Comparison of ENCODE assay signal across 25 mouse cellular contexts in the genomic region with DNA sequence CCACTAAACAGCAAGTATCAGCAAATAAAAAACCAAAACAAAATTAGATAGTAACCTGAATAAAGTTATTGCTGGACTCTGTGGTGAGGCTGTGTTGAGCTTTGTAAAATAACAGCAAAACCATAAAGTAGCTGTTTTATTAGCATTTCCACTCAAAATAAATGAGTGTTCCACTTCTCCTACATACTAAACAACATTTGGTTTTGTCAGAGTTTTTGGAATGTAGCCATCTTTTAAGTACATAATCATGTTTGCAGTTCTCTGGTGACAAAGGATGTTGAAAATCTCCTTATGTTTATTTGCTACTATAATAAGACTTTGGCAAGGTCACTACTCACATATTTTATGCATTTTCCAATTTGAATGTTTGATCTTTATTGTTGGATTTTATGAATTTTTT.
"Had no signal": no experiment of that assay in that cellular context is flagged by ENCODE, and none has a peak within 500 bp of the region (broad histone marks: within the 10 kb centered on the region; RNA-seq: fewer than 3 reads in every experiment).

No protein-coding gene starts in this region.

- H3K9me3 ChIP-seq: heart, embryonic 10.5 days; heart, embryonic 12.5 days; hindbrain, embryonic 10.5 days; hindbrain, embryonic 12.5 days; intestine, embryonic 15.5 days; kidney, embryonic 15.5 days; limb, embryonic 13.5 days; limb, embryonic 15.5 days had no signal

- H3K4me3 ChIP-seq: gastrocnemius, adult 2 months; heart, embryonic 10.5 days; heart, embryonic 12.5 days; hindbrain, embryonic 10.5 days; hindbrain, embryonic 12.5 days; intestine, embryonic 15.5 days; kidney, embryonic 15.5 days; layer of hippocampus, adult 2 months; limb, embryonic 13.5 days; limb, embryonic 15.5 days had no signal

- H3K27me3 ChIP-seq: heart, embryonic 12.5 days; hindbrain, embryonic 12.5 days; intestine, embryonic 15.5 days; kidney, embryonic 15.5 days; limb, embryonic 13.5 days; limb, embryonic 15.5 days had no signal

- DNase-seq: gastrocnemius, adult 2 months; gastrocnemius, postnatal 10 days; gastrocnemius, postnatal 25 days; heart, adult 18-20 months; heart, postnatal 10 days; heart, postnatal 4 days; kidney, adult 18-20 months; kidney, adult 9 months; kidney, postnatal 10 days; kidney, postnatal 25 days; kidney, postnatal 4 days; left cerebral cortex, postnatal 4 days had no signal

- H3K4me1 ChIP-seq: heart, embryonic 10.5 days; heart, embryonic 12.5 days; hindbrain, embryonic 10.5 days; hindbrain, embryonic 12.5 days; intestine, embryonic 15.5 days; kidney, embryonic 15.5 days; limb, embryonic 13.5 days; limb, embryonic 15.5 days had no signal

- H3K4me2 ChIP-seq: heart, embryonic 12.5 days; hindbrain, embryonic 12.5 days; hindbrain, embryonic 14.5 days; intestine, embryonic 15.5 days; kidney, embryonic 15.5 days; limb, embryonic 13.5 days; limb, embryonic 15.5 days had no signal

- H3K27ac ChIP-seq: gastrocnemius, adult 2 months; heart, embryonic 10.5 days; hindbrain, embryonic 10.5 days; hindbrain, embryonic 12.5 days; hindbrain, embryonic 14.5 days; intestine, embryonic 15.5 days; kidney, embryonic 15.5 days; layer of hippocampus, adult 2 months; limb, embryonic 13.5 days; limb, embryonic 15.5 days had no signal

- H3K36me3 ChIP-seq: heart, embryonic 10.5 days; heart, embryonic 12.5 days; hindbrain, embryonic 10.5 days; hindbrain, embryonic 12.5 days; intestine, embryonic 15.5 days; kidney, embryonic 15.5 days; limb, embryonic 13.5 days; limb, embryonic 15.5 days had no signal

- ATAC-seq: hindbrain, embryonic 16.5 days; inflammation-experienced regulatory T-cells, adult 6 months; intestine, embryonic 15.5 days; intestine, postnatal 0 days had no signal

- H3K9ac ChIP-seq: heart, embryonic 12.5 days; hindbrain, embryonic 12.5 days; hindbrain, embryonic 14.5 days; intestine, embryonic 15.5 days; kidney, embryonic 15.5 days; limb, embryonic 13.5 days; limb, embryonic 15.5 days had no signal
